Mouse (Mus musculus) thymus, adult 2 months (tissue): ENCODE results near the gene Gosr2. TPM values are rescaled to one million over a fixed set of nuclear protein-coding genes. Genes with fewer than 3 reads are reported as not detected.

ENCODE experiments used
- DNase-seq: peaks from one replicate; pipeline ENCODE4 v3.0.0; 2021
- H3K27ac ChIP-seq: fragments of 200-500 bp; 2 replicates; pipeline ENCODE4 v1.5.1; 2012; ENCODE audit warnings: low read length, control low read depth; ENCODE audit not compliant: control insufficient read depth, insufficient read depth
- H3K27me3 ChIP-seq: fragments of 200-500 bp; 2 replicates; pipeline ENCODE4 v1.6.1; 2012; ENCODE audit warnings: mild to moderate bottlenecking, low read length, moderate library complexity, mixed read lengths; ENCODE audit not compliant: control insufficient read depth, insufficient read depth
- H3K36me3 ChIP-seq: fragments of 200-500 bp; 2 replicates; pipeline ENCODE4 v1.6.1; 2012; ENCODE audit warnings: mild to moderate bottlenecking, low read length, moderate library complexity; ENCODE audit not compliant: control insufficient read depth, insufficient read depth
- H3K4me1 ChIP-seq: fragments of 200-500 bp; replicated peaks from 2 replicates; pipeline ENCODE4 v1.6.1; 2012; ENCODE audit warnings: low read length; ENCODE audit not compliant: control insufficient read depth, insufficient read depth
- H3K4me3 ChIP-seq: fragments of 200-500 bp; 2 replicates; pipeline ENCODE4 v1.5.1; 2012; ENCODE audit warnings: mild to moderate bottlenecking, low read length, control low read depth, moderate library complexity; ENCODE audit not compliant: control insufficient read depth, insufficient read depth
- CTCF ChIP-seq: fragments of 200-500 bp; IDR thresholded peaks from 2 replicates; pipeline ENCODE4 v1.5.1; 2012; ENCODE audit warnings: mild to moderate bottlenecking, control low read depth, low read length, moderate library complexity, borderline replicate concordance; ENCODE audit not compliant: control insufficient read depth, poor library complexity, insufficient read depth; ENCODE audit errors: extremely low read depth
- POLR2A ChIP-seq: fragments of 200-500 bp; IDR thresholded peaks from 2 replicates; pipeline ENCODE4 v1.6.1; 2012; ENCODE audit warnings: mild to moderate bottlenecking, low read length, control low read depth, moderate library complexity; ENCODE audit not compliant: control insufficient read depth, poor library complexity, insufficient read depth; ENCODE audit errors: extremely low read depth
- WGBS: fragments of 180-500 bp; shearing (Covaris S2); methylation state at CpG from one replicate; pipeline ENCODE4 v1.1.7; 2018; 5-methylcytosine and 5-hydroxymethylcytosine counted together
- polyA plus RNA-seq: library from polyadenylated mRNA; depleted of rRNA; stranded (reverse); fragments of >200 nt; gene quantifications from 2 replicates; pipeline ENCODE4 v1.2.3, GENCODE M21; 2012

The Gosr2 gene
- polyA plus RNA-seq, 1 experiment, result 99.8 TPM

DNA sequence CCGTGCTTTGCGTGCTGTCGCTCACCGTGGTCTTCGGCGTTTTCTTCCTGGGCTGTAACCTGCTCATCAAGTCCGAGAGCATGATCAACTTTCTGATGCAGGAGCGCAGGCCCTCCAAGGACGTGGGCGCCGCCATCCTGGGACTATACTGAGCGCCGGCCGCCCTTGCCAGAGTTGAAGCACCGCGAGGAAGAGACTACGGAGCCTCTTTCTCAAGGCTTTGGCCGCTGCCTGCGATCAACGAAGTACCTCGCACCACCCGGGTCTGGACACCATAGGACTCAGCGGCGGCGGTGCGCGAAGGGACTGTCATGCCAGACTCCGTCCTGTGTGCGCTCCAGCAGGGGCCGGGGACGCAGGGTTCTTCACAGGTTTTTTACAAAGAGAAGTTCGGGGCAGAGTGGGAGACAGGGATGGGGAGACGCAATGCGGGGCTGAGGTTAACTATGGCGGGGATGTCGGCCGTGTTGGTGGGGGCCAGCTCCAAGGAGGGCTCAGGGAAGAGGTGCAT, 47.7 kb downstream of the Gosr2 start:
- DNase-seq, result no peak
- H3K27ac ChIP-seq, result no peak overlapping the region
- H3K4me3 ChIP-seq, result no peak overlapping the region
- no peaks in the 10 kb centered on the region for H3K36me3 ChIP-seq
- no peaks in the 10 kb centered on the region for H3K4me1 ChIP-seq
- no peak for TF ChIP-seq CTCF
- no peak for TF ChIP-seq POLR2A
- WGBS, result 5% methylated on average over 37 of the region's 37 CpGs
- peaks cover 6% of the 10 kb centered on the region; the same call in 1 of the 2 replicates for H3K27me3 ChIP-seq

- Histone ChIP-seq H3K27me3 (peaks cover 6% of the 10 kb centered on the region; the same call in 1 of the 2 replicates), H3K27ac (no peak within 1 kb of the TSS), H3K4me3 (no peak within 1 kb of the TSS), H3K36me3 (no peaks in the 10 kb centered on the region), H3K4me1 (no peaks in the 10 kb centered on the region)
- TF ChIP-seq POLR2A (no peak), CTCF (no peak)
- no peak for DNase-seq
- WGBS, result 2% methylated on average over 71 of the region's 71 CpGs
Observed at GRCm38 (mm10) chr11:103649301-103649982, 48.3 kb downstream of the Gosr2 start, which contains the start of gene Rprml. TSS of gene Rprml (plus strand) at chr11:103649570.

- Histone ChIP-seq H3K4me3 (no peak overlapping the region), H3K36me3 (no peaks in the 10 kb centered on the region), H3K27me3 (peaks cover 6% of the 10 kb centered on the region; the same call in 1 of the 2 replicates), H3K27ac (no peak overlapping the region), H3K4me1 (no peaks in the 10 kb centered on the region)
- TF ChIP-seq POLR2A (no peak), CTCF (no peak)
- 40% methylated on average over 7 of the region's 7 CpGs for WGBS
- DNase-seq, result no peak
Observed at GRCm38 (mm10) chr11:103648656-103649055, 49.0 kb downstream of the Gosr2 start.

- TF ChIP-seq CTCF, result no peak
- no peak for TF ChIP-seq POLR2A
- Histone ChIP-seq H3K4me1 (no peaks in the 10 kb centered on the region), H3K27ac (no peak overlapping the region), H3K4me3 (no peak overlapping the region), H3K27me3 (peaks cover 6% of the 10 kb centered on the region; the same call in 1 of the 2 replicates), H3K36me3 (no peaks in the 10 kb centered on the region)
- no peak for DNase-seq
- 19% methylated on average over 11 of the region's 11 CpGs for WGBS
Observed at GRCm38 (mm10) chr11:103647921-103648620, 49.6 kb downstream of the Gosr2 start.

GRCm38 (mm10) chr11:103646301-103646700, 51.4 kb downstream of the Gosr2 start:
- H3K27me3 ChIP-seq, result peaks cover 6% of the 10 kb centered on the region; the same call in 1 of the 2 replicates
- H3K4me3 ChIP-seq, result no peak overlapping the region
- H3K4me1 ChIP-seq, result no peaks in the 10 kb centered on the region
- 80% methylated on average over 6 of the region's 6 CpGs for WGBS
- no peak for DNase-seq
- H3K36me3 ChIP-seq, result no peaks in the 10 kb centered on the region
- no peak overlapping the region for H3K27ac ChIP-seq
- no peak for TF ChIP-seq CTCF
- no peak for TF ChIP-seq POLR2A

GRCm38 (mm10) chr11:103645731-103646130, 52.0 kb downstream of the Gosr2 start:
- no peaks in the 10 kb centered on the region for H3K4me1 ChIP-seq
- TF ChIP-seq CTCF (no peak), POLR2A (no peak)
- no peak overlapping the region for H3K4me3 ChIP-seq
- no peak overlapping the region for H3K27ac ChIP-seq
- 61% methylated on average over 8 of the region's 8 CpGs for WGBS
- DNase-seq, result no peak
- H3K36me3 ChIP-seq, result no peaks in the 10 kb centered on the region
- peaks cover 6% of the 10 kb centered on the region; the same call in 1 of the 2 replicates for H3K27me3 ChIP-seq
